Mouse (Mus musculus) G1E (cell line): ENCODE data around the gene 4933411K16Rik.

Source experiments
- CTCF ChIP-seq: IDR thresholded peaks from 2 replicates; pipeline ENCODE4 v1.5.1; 2012; ENCODE audit warnings: low read depth, low read length, inconsistent platforms, mixed read lengths
- GATA1 ChIP-seq: IDR thresholded peaks from 2 replicates; pipeline ENCODE4 v1.6.1; 2012; ENCODE audit warnings: borderline replicate concordance, low read length, inconsistent platforms, mixed read lengths

DNA sequence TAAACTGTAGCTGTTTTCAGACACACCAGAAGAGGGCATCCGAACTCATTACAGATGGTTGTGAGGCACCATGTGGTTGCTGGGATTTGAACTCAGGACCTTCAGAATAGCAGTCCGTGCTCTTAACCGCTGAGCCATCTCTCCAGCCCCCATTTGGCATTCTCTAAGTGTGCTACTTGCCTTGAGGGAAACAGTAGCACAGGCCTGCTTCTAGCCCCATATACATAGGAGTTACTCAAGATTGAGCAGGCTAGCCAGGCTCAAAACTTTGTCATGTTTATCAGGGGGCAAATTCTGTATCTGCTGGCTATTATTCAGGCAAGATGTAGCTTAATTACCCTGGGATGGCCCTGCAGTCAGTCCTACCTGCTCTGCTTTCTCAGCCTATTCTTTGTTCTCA, 697 bp upstream of the 4933411K16Rik start:
- TF ChIP-seq CTCF = no peak
- no peak for TF ChIP-seq GATA1
